Mouse (Mus musculus) CH12.LX (cell line): ENCODE results near the gene Sf1. TPM values are rescaled to one million over a fixed set of nuclear protein-coding genes. Genes with fewer than 3 reads are reported as not detected.

Source experiments
- DNase-seq: peaks from one replicate; pipeline ENCODE4 v3.0.0-alpha.2; 2013; ENCODE audit errors: extremely low read depth
- H3K27ac ChIP-seq: 2 replicates; pipeline ENCODE4 v1.5.1; 2012; ENCODE audit warnings: low read depth, mild to moderate bottlenecking, control low read depth, moderate library complexity; ENCODE audit not compliant: insufficient read depth
- H3K27me3 ChIP-seq: replicated peaks from 2 replicates; pipeline ENCODE3; 2012; ENCODE audit warnings: inconsistent platforms
- H3K36me3 ChIP-seq, 2 experiments: replicated peaks in 1 of 2; 2 replicates each; pipeline versions ENCODE3 to v1.6.1; 2012; ENCODE audit warnings: inconsistent platforms in 1 of 2, low read length in 1 of 2, mild to moderate bottlenecking in 1 of 2, mixed read lengths in 1 of 2, moderate library complexity in 1 of 2; ENCODE audit not compliant: control insufficient read depth in 1 of 2, insufficient read depth in 1 of 2
- H3K4me1 ChIP-seq, 2 experiments: 2 replicates each; pipeline ENCODE4 v1.6.1; 2012; ENCODE audit warnings: inconsistent platforms in 1 of 2, moderate library complexity in 1 of 2; ENCODE audit not compliant: insufficient read depth in 2 of 2, control insufficient read depth in 1 of 2
- H3K4me2 ChIP-seq: 2 replicates; pipeline ENCODE4 v1.6.1; 2012; ENCODE audit warnings: low read depth, mild to moderate bottlenecking, control low read depth; ENCODE audit not compliant: poor library complexity, insufficient read depth, severe bottlenecking
- H3K4me3 ChIP-seq, 3 experiments: fragments of 150-350 bp in 1 of 3; sonication (generic) in 1 of 3; replicated peaks in 1 of 3; 2 replicates each; pipeline versions ENCODE3 to v1.5.1; 2011 to 2012; ENCODE audit warnings: low read depth in 2 of 3, low read length in 2 of 3, mild to moderate bottlenecking in 2 of 3, moderate library complexity in 2 of 3, control low read depth in 1 of 3, improper control_type of control experiment in 1 of 3, inconsistent platforms in 1 of 3, mixed read lengths in 1 of 3; ENCODE audit not compliant: poor library complexity in 1 of 3
- H3K79me2 ChIP-seq: replicated peaks from 2 replicates; pipeline ENCODE4 v1.6.1; 2012; ENCODE audit warnings: mild to moderate bottlenecking, moderate library complexity; ENCODE audit not compliant: control insufficient read depth, poor library complexity, insufficient read depth, severe bottlenecking; ENCODE audit errors: extremely low read depth
- H3K9ac ChIP-seq: 2 replicates; pipeline ENCODE4 v1.6.1; 2012; ENCODE audit warnings: low read depth, mild to moderate bottlenecking, control low read depth, moderate library complexity; ENCODE audit not compliant: insufficient read depth
- H3K9me3 ChIP-seq: replicated peaks from 2 replicates; pipeline ENCODE3; 2012; ENCODE audit warnings: low read length, inconsistent platforms, mixed read lengths
- BHLHE40 ChIP-seq: IDR thresholded peaks from 2 replicates; pipeline ENCODE4 v1.6.1; 2011; ENCODE audit warnings: mild to moderate bottlenecking, low read depth, low read length, improper control_type of control experiment
- ELF1 ChIP-seq: IDR thresholded peaks from 2 replicates; pipeline ENCODE4 v1.6.1; 2014; ENCODE audit warnings: low read depth, mild to moderate bottlenecking, inconsistent platforms, low read length, improper control_type of control experiment
- ETS1 ChIP-seq: conservative IDR thresholded peaks from 2 replicates; pipeline ENCODE4 v1.6.1; 2012; ENCODE audit warnings: low read depth, mild to moderate bottlenecking, inconsistent platforms, low read length, improper control_type of control experiment, moderate library complexity
- HCFC1 ChIP-seq: IDR thresholded peaks from 2 replicates; pipeline ENCODE4 v1.6.1; 2012; ENCODE audit warnings: low read depth, mild to moderate bottlenecking, inconsistent platforms, low read length, improper control_type of control experiment
- KAT2A ChIP-seq: IDR thresholded peaks from 2 replicates; pipeline ENCODE4 v1.6.1; 2012; ENCODE audit warnings: low read length, improper control_type of control experiment, inconsistent platforms; ENCODE audit not compliant: insufficient replicate concordance
- MAZ ChIP-seq: IDR thresholded peaks from 2 replicates; pipeline ENCODE4 v1.6.1; 2012; ENCODE audit warnings: low read depth, mild to moderate bottlenecking, inconsistent platforms, low read length, improper control_type of control experiment, moderate library complexity
- TBP ChIP-seq: conservative IDR thresholded peaks from 2 replicates; pipeline ENCODE4 v1.6.1; 2011; ENCODE audit warnings: low read depth, low read length, improper control_type of control experiment
- ZC3H11A ChIP-seq: IDR thresholded peaks from 2 replicates; pipeline ENCODE4 v1.6.1; 2012; ENCODE audit warnings: low read depth, mild to moderate bottlenecking, inconsistent platforms, low read length, improper control_type of control experiment
- dilution Hi-C: fragments of 300-500 bp; cut with MboI; formaldehyde crosslinking; loops from 2 replicates; pipeline ENCODE4 v1.14.3; 2020; ENCODE audit warnings: low sequenced_read_pairs; ENCODE audit not compliant: extremely low pct_unique_long_range_greater_than_20kb, extremely low pct_ligation_motif_present
- in situ Hi-C: fragments of 300-500 bp; cut with MboI; formaldehyde crosslinking; loops from 3 replicates; pipeline ENCODE4 v1.14.3; 2019; ENCODE audit warnings: low sequenced_read_pairs, low pct_ligation_motif_present, low pct_unique_long_range_greater_than_20kb, mixed read lengths
- polyA plus RNA-seq: library from polyadenylated mRNA; unstranded; fragments of >175 nt; gene quantifications from 2 replicates; pipeline ENCODE4 v1.2.1, GENCODE M21; 2012; ENCODE audit warnings: low read depth; ENCODE audit not compliant: insufficient read length
- total RNA-seq, 2 experiments: library from RNA; depleted of rRNA; stranded (reverse); fragments of 300-350 nt in 1 of 2; fragments of >200 nt in 1 of 2; gene quantifications; 2 replicates each; pipeline ENCODE4 v1.2.3; 2012 to 2014

The Sf1 gene
- total and polyA plus RNA-seq, 3 experiments, result 54.5 to 251 (median 70.4) TPM

GRCm38 (mm10) chr19:6426703-6427500 lies 63.4 kb downstream of the Sf1 start:
- H3K27me3 ChIP-seq, result peaks cover 42% of the 10 kb centered on the region
- dilution Hi-C loops, result no loop called here
- in situ Hi-C loops, result no loop called here

More at GRCm38 (mm10) chr19:6426703-6427500, 63.4 kb downstream of the Sf1 start:
- DNase-seq, result peak; percentile 24
- Histone ChIP-seq H3K79me2 (no peaks in the 10 kb centered on the region), H3K4me2 (no peak overlapping the region), H3K36me3 (no peaks in the 10 kb centered on the region), H3K9me3 (peaks cover 10% of the 10 kb centered on the region), H3K4me1 (peaks cover 0 to 12% of the 10 kb centered on the region in 2 experiments; a peak in 2 of 4 replicates), H3K4me3 (no peak overlapping the region), H3K27ac (no peak overlapping the region), H3K9ac (no peak overlapping the region)
- TF ChIP-seq KAT2A (no peak), ETS1 (no peak), TBP (no peak), ZC3H11A (no peak), ELF1 (no peak), HCFC1 (no peak), MAZ (no peak), BHLHE40 (no peak)

Other genes starting within 250 kb of the Sf1 start
- 27.0 and 31.0 TPM in 2 replicates for gene Sac3d1, start 245.0 kb upstream of the Sf1 start, total RNA-seq (2012; rRNA removed)
- 24.6 and 31.9 TPM in 2 replicates for gene Sac3d1, start 245.0 kb upstream of the Sf1 start, total RNA-seq (2014; rRNA removed)
- gene Sac3d1, start 245.0 kb upstream of the Sf1 start, polyA plus RNA-seq, result 26.9 and 29.8 TPM in 2 replicates
- gene Snx15, start 235.4 kb upstream of the Sf1 start, total RNA-seq (2012; rRNA removed), result 15.6 and 17.4 TPM in 2 replicates
- gene Snx15, start 235.4 kb upstream of the Sf1 start, total RNA-seq (2014; rRNA removed), result 14.0 and 15.3 TPM in 2 replicates
- 14.4 and 15.7 TPM in 2 replicates for gene Snx15, start 235.4 kb upstream of the Sf1 start, polyA plus RNA-seq
- not detected in 2 replicates for gene Batf2, start 222.7 kb upstream of the Sf1 start, total RNA-seq (2012; rRNA removed)
- not detected in 2 replicates for gene Batf2, start 222.7 kb upstream of the Sf1 start, total RNA-seq (2014; rRNA removed)
- not detected in 2 replicates for gene Batf2, start 222.7 kb upstream of the Sf1 start, polyA plus RNA-seq
- 35.4 and 48.4 TPM in 2 replicates for gene Arl2, start 222.1 kb upstream of the Sf1 start, total RNA-seq (2012; rRNA removed)
- gene Arl2, start 222.1 kb upstream of the Sf1 start, total RNA-seq (2014; rRNA removed), result 23.9 and 27.9 TPM in 2 replicates
- 28.0 and 36.9 TPM in 2 replicates for gene Arl2, start 222.1 kb upstream of the Sf1 start, polyA plus RNA-seq
- not detected in 2 replicates for gene Majin, start 179.3 kb upstream of the Sf1 start, total RNA-seq (2012; rRNA removed)
- gene Majin, start 179.3 kb upstream of the Sf1 start, total RNA-seq (2014; rRNA removed), result not detected in 2 replicates
- not detected in 2 replicates for gene Majin, start 179.3 kb upstream of the Sf1 start, polyA plus RNA-seq
- not detected in 2 replicates for gene Gpha2, start 137.3 kb upstream of the Sf1 start, total RNA-seq (2012; rRNA removed)
- not detected in 2 replicates for gene Gpha2, start 137.3 kb upstream of the Sf1 start, total RNA-seq (2014; rRNA removed)
- gene Gpha2, start 137.3 kb upstream of the Sf1 start, polyA plus RNA-seq, result not detected in 2 replicates
- 7.8 and 9.8 TPM in 2 replicates for gene Ppp2r5b, start 127.8 kb upstream of the Sf1 start, total RNA-seq (2012; rRNA removed)
- gene Ppp2r5b, start 127.8 kb upstream of the Sf1 start, total RNA-seq (2014; rRNA removed), result 2.8 and 3.0 TPM in 2 replicates
- gene Ppp2r5b, start 127.8 kb upstream of the Sf1 start, polyA plus RNA-seq, result 3.4 and 4.1 TPM in 2 replicates
- gene Atg2a, start 122.0 kb upstream of the Sf1 start, total RNA-seq (2012; rRNA removed), result 9.5 and 10.0 TPM in 2 replicates
- 2.3 and 2.8 TPM in 2 replicates for gene Atg2a, start 122.0 kb upstream of the Sf1 start, total RNA-seq (2014; rRNA removed)
- 9.4 and 13.9 TPM in 2 replicates for gene Atg2a, start 122.0 kb upstream of the Sf1 start, polyA plus RNA-seq
- gene Ehd1, start 87.0 kb upstream of the Sf1 start, total RNA-seq (2012; rRNA removed), result 231 and 400 TPM in 2 replicates
- 97.4 and 131 TPM in 2 replicates for gene Ehd1, start 87.0 kb upstream of the Sf1 start, total RNA-seq (2014; rRNA removed)
- 245 and 301 TPM in 2 replicates for gene Ehd1, start 87.0 kb upstream of the Sf1 start, polyA plus RNA-seq
- gene Cdc42bpg, start 57.2 kb upstream of the Sf1 start, total RNA-seq (2012; rRNA removed), result 4.1 and 4.2 TPM in 2 replicates
- gene Cdc42bpg, start 57.2 kb upstream of the Sf1 start, total RNA-seq (2014; rRNA removed), result 0.65 and 0.79 TPM in 2 replicates
- 2.3 and 2.6 TPM in 2 replicates for gene Cdc42bpg, start 57.2 kb upstream of the Sf1 start, polyA plus RNA-seq
- 42.9 and 43.0 TPM in 2 replicates for gene Men1, start 28.7 kb upstream of the Sf1 start, total RNA-seq (2012; rRNA removed)
- gene Men1, start 28.7 kb upstream of the Sf1 start, total RNA-seq (2014; rRNA removed), result 23.5 and 24.9 TPM in 2 replicates
- gene Men1, start 28.7 kb upstream of the Sf1 start, polyA plus RNA-seq, result 50.7 and 67.8 TPM in 2 replicates
- 77.6 and 95.2 TPM in 2 replicates for gene Map4k2, start 22.6 kb upstream of the Sf1 start, total RNA-seq (2012; rRNA removed)
- 55.5 and 56.7 TPM in 2 replicates for gene Map4k2, start 22.6 kb upstream of the Sf1 start, total RNA-seq (2014; rRNA removed)
- gene Map4k2, start 22.6 kb upstream of the Sf1 start, polyA plus RNA-seq, result 119 and 127 TPM in 2 replicates
- 0.47 and 0.63 TPM in 2 replicates for gene Pygm, start 20.7 kb downstream of the Sf1 start, total RNA-seq (2012; rRNA removed)
- gene Pygm, start 20.7 kb downstream of the Sf1 start, total RNA-seq (2014; rRNA removed), result 0.32 and 0.92 TPM in 2 replicates
- 1.2 and 2.0 TPM in 2 replicates for gene Pygm, start 20.7 kb downstream of the Sf1 start, polyA plus RNA-seq
- 16.9 and 22.0 TPM in 2 replicates for gene Rasgrp2, start 35.6 kb downstream of the Sf1 start, total RNA-seq (2012; rRNA removed)
- gene Rasgrp2, start 35.6 kb downstream of the Sf1 start, total RNA-seq (2014; rRNA removed), result 7.4 and 9.3 TPM in 2 replicates
- 26.0 and 37.9 TPM in 2 replicates for gene Rasgrp2, start 35.6 kb downstream of the Sf1 start, polyA plus RNA-seq
- gene Nrxn2, start 55.0 kb downstream of the Sf1 start, total RNA-seq (2012; rRNA removed), result 0.29 and 0.30 TPM in 2 replicates
- gene Nrxn2, start 55.0 kb downstream of the Sf1 start, total RNA-seq (2014; rRNA removed), result 0.20 and 0.31 TPM in 2 replicates
- 0.71 and 1.1 TPM in 2 replicates for gene Nrxn2, start 55.0 kb downstream of the Sf1 start, polyA plus RNA-seq
- gene Slc22a12, start 179.3 kb downstream of the Sf1 start, total RNA-seq (2012; rRNA removed), result 0.17 TPM in 1 of 2 replicates, not detected in the other
- gene Slc22a12, start 179.3 kb downstream of the Sf1 start, total RNA-seq (2014; rRNA removed), result 0.24 and 0.94 TPM in 2 replicates
- 1.2 and 2.1 TPM in 2 replicates for gene Slc22a12, start 179.3 kb downstream of the Sf1 start, polyA plus RNA-seq